Mouse (Mus musculus) skeletal muscle tissue, postnatal 0 days (tissue): ENCODE measurements around the gene Olfr826. TPM values are rescaled to one million over a fixed set of nuclear protein-coding genes. Genes with fewer than 3 reads are reported as not detected.

Source experiments
- polyA plus RNA-seq: library from polyadenylated mRNA; unstranded; fragments of >200 nt; fragmentation: Nextera tagmentation; extraction: Ambion mirVana; gene quantifications from 2 replicates; pipeline ENCODE4 v1.2.1, GENCODE M21; 2015

Olfr826 gene
- polyA plus RNA-seq, result not detected in 2 replicates

DNA sequence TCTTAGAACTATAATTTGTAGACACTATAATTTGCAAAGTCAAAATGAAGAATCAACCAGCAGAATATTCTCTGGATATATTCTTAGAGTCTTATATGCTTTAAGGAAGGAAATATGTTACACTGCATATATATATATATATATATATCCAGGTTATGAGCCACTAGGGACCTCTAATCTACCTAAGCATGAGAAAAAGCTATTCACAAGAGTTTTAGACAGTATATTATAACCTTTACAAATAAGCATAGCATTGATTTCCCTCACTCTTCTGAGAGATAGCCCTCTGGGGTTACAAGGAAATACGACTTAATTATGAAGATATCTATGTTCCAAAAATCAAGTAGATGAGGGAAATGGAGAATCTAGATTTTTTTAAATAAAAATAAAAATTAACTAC, at the start of gene Olfr826:
Gene Olfr826 (minus strand): TSS at position 101 of the 400 bp plus-strand sequence.

DNA sequence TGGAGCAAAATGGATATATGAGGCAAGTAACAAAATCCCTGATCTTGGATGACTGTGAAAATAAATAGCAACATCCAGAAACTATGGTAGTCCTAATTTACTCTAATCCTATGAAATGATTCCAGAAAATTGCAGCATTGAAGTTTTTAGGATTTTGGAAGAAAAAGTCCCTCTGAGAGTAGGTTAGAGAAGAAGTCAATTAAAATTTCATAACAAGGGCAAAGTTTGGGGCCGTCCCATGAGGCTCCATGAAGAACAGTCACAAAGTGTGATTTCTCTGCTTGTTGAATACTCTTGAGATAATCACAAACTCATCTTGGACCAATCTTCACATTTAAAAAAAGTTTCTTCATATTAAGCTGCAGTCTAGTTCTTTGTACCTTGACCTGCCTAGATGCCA, 30.3 kb upstream of the Olfr826 start, which contains the start of gene Olfr827:
Gene Olfr827 (minus strand): TSS at position 101 of the 400 bp plus-strand sequence.

DNA sequence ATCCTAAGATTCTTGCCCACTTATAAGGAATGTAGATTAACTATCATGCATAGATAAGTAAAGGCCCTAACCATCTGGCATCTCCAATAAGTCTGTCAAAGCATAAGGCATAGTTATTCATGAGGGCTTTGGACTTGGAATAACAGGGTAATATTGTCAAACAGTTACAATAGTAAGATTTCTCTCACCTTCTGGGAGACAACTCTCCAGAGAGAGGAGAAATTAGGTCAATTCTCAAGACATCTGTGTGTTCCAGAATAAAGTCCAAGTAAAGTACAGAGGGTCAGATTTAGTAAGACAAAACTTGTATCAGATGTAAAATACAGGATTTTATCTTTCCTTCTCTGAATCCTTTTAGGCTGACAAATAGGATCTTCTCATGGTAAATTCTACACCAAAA, 17.3 kb downstream of the Olfr826 start, which contains the start of gene Olfr825:
Gene Olfr825 (minus strand): TSS at position 101 of the 400 bp plus-strand sequence.

DNA sequence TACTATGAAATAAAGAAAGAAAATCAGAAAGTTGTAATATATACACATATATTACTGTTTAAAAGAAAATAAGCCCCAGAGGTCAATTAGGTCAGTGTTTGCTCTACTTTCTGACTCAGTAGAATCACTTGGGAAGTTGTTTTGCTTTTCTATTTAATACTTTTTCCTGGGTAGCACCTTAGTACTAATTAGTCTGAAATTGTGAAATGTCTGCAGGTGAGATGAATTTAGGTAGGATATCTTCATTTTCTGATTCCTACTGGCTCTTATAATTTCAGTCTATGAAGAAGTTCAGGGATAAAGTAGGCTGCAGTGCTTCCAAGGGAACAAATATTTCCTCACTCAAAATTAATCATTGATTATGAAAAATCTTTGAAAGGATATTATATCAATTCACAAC, 54.1 kb downstream of the Olfr826 start, which contains the start of gene Olfr824:
Gene Olfr824 (minus strand): TSS at position 101 of the 400 bp plus-strand sequence.

Other genes with a start within 250 kb of the Olfr826 start
- gene Olfr818, start 235.1 kb downstream of the Olfr826 start, polyA plus RNA-seq, result not detected in 2 replicates
- gene Olfr819, start 216.9 kb downstream of the Olfr826 start, polyA plus RNA-seq, result not detected in 2 replicates
- gene Olfr247, start 208.0 kb downstream of the Olfr826 start, polyA plus RNA-seq, result not detected in 2 replicates
- gene Gm10310, start 199.1 kb downstream of the Olfr826 start, polyA plus RNA-seq, result not detected in 2 replicates
- gene Olfr820, start 171.6 kb downstream of the Olfr826 start, polyA plus RNA-seq, result not detected in 2 replicates
- gene Olfr821, start 153.8 kb downstream of the Olfr826 start, polyA plus RNA-seq, result not detected in 2 replicates
- gene Olfr822, start 113.0 kb downstream of the Olfr826 start, polyA plus RNA-seq, result not detected in 2 replicates
- gene Olfr823, start 68.8 kb downstream of the Olfr826 start, polyA plus RNA-seq, result not detected in 2 replicates
- not detected in 2 replicates for gene Olfr824, start 54.2 kb downstream of the Olfr826 start, polyA plus RNA-seq
- gene Olfr825, start 17.4 kb downstream of the Olfr826 start, polyA plus RNA-seq, result not detected in 2 replicates
- not detected in 2 replicates for gene Olfr827, start 30.2 kb upstream of the Olfr826 start, polyA plus RNA-seq
- not detected in 2 replicates for gene Neurod4, start 96.1 kb upstream of the Olfr826 start, polyA plus RNA-seq
- gene Tespa1, start 138.7 kb upstream of the Olfr826 start, polyA plus RNA-seq, result 1.1 and 2.2 TPM in 2 replicates
- gene Vmn2r84, start 210.1 kb upstream of the Olfr826 start, polyA plus RNA-seq, result 0.01 TPM in 1 of 2 replicates, not detected in the other
- not detected in 2 replicates for gene Vmn2r85, start 245.5 kb upstream of the Olfr826 start, polyA plus RNA-seq